Mouse (Mus musculus): ENCODE measurements around the gene Lap3.

Gene Lap3

DNA sequence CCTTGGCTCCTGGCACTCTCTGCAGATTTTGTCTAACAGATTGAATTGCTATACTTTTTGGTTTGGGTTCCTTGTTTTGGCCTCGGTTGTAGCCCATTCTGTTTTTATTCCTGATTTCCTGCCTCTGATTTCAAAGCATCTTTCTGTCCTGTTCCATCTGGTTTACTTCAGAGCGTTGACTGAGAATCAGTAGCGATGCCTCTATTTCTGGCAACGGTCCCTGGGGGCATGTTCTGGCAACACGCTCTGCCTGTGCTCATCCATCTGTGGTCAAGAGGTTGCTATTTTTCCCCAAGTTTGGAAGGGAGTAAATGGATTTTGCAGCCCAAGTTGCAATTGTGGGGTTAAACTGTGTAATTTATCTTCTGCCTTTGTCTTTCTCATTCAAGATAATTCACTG is 50.2 kb downstream of the Lap3 start:
- in situ Hi-C loops (cut with MboI, MseI) = no loop called here

DNA sequence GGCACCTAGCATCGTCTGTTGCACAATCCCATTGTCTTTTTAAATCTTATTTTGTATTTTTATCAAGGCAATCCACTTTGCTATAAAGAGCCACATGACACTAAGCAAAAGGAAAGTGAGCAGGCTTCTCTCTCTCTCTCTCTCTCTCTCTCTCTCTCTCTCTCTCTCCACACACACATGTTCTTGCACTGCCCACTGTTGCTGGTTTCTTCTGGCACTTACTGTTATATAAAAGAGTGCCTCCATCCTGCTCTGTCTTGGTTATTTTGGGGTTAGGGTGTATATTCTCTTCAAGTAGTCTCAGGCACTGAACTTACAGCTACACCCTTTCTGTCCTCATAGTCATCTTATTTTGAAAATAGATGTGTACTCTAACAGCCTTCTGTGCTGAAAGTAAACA is 56.4 kb downstream of the Lap3 start:
- in situ Hi-C loops (cut with MboI, MseI) = no loop called here
